Mouse (Mus musculus): ENCODE measurements around the gene Olfr1111.

GRCm38 (mm10) chr2:87114467-87114866 is 38.0 kb downstream of the Olfr1111 start, which contains the start of gene Olfr259:
- TF ChIP-seq TAL1 (conservative IDR thresholded peaks at IDR 0.05; ENCODE audit: low read depth, low read length) (no peak), CTCF (IDR thresholded peaks at IDR 0.05; ENCODE audit: low read depth, low read length) (no peak), GATA2 (IDR thresholded peaks at IDR 0.05; ENCODE audit: borderline replicate concordance, low read depth, low read length) (no peak)
